Mouse (Mus musculus) liver, embryonic 15.5 days (tissue): ENCODE results near the gene Lsm5. TPM values are rescaled to one million over a fixed set of nuclear protein-coding genes. Genes with fewer than 3 reads are reported as not detected.

Experiments
- ATAC-seq: fragments of 200-750 bp; cut with Nextera tagmentation; 2 replicates; pipeline ENCODE4 v1.8.0; 2017; ENCODE audit warnings: moderate number of reproducible peaks, mild to moderate bottlenecking, moderate library complexity; ENCODE audit not compliant: insufficient read depth
- H3K27ac ChIP-seq: fragments of 300-500 bp; sonication (generic); replicated peaks from 2 replicates; pipeline ENCODE4 v1.5.1; 2015; ENCODE audit warnings: mild to moderate bottlenecking, inconsistent platforms
- H3K27me3 ChIP-seq: fragments of 300-500 bp; sonication (generic); 2 replicates; pipeline ENCODE4 v1.6.1; 2015; ENCODE audit warnings: mild to moderate bottlenecking, inconsistent platforms
- H3K36me3 ChIP-seq: fragments of 300-500 bp; sonication (generic); replicated peaks from 2 replicates; pipeline ENCODE4 v1.6.1; 2015; ENCODE audit warnings: moderate library complexity, mild to moderate bottlenecking, inconsistent platforms
- H3K4me1 ChIP-seq: fragments of 300-500 bp; sonication (generic); replicated peaks from 2 replicates; pipeline ENCODE4 v1.6.1; 2015; ENCODE audit warnings: inconsistent platforms
- H3K4me2 ChIP-seq: fragments of 300-500 bp; sonication (generic); 2 replicates; pipeline ENCODE4 v1.6.1; 2015; ENCODE audit warnings: moderate library complexity, mild to moderate bottlenecking, inconsistent platforms
- H3K4me3 ChIP-seq: fragments of 300-500 bp; sonication (generic); replicated peaks from 2 replicates; pipeline ENCODE4 v1.5.1; 2015; ENCODE audit warnings: mild to moderate bottlenecking, inconsistent platforms
- H3K9ac ChIP-seq: fragments of 300-500 bp; sonication (generic); 2 replicates; pipeline ENCODE4 v1.6.1; 2015; ENCODE audit warnings: moderate library complexity, mild to moderate bottlenecking, inconsistent platforms
- H3K9me3 ChIP-seq: fragments of 300-500 bp; sonication (generic); replicated peaks from 2 replicates; pipeline ENCODE4 v1.6.1; 2016; ENCODE audit warnings: inconsistent platforms
- WGBS: fragments of 180-500 bp; shearing (Covaris S2); methylation state at CpG from one replicate; pipeline ENCODE4 v1.1.7; 2015; ENCODE audit warnings: mixed read lengths; ENCODE audit not compliant: insufficient replicate concordance; 5-methylcytosine and 5-hydroxymethylcytosine counted together
- polyA plus RNA-seq: library from polyadenylated mRNA; unstranded; fragments of >200 nt; fragmentation: Nextera tagmentation; extraction: Ambion mirVana; gene quantifications from 2 replicates; pipeline ENCODE4 v1.2.1, GENCODE M21; 2015

Gene Lsm5
- polyA plus RNA-seq, result 39.9 and 58.2 TPM in 2 replicates

DNA sequence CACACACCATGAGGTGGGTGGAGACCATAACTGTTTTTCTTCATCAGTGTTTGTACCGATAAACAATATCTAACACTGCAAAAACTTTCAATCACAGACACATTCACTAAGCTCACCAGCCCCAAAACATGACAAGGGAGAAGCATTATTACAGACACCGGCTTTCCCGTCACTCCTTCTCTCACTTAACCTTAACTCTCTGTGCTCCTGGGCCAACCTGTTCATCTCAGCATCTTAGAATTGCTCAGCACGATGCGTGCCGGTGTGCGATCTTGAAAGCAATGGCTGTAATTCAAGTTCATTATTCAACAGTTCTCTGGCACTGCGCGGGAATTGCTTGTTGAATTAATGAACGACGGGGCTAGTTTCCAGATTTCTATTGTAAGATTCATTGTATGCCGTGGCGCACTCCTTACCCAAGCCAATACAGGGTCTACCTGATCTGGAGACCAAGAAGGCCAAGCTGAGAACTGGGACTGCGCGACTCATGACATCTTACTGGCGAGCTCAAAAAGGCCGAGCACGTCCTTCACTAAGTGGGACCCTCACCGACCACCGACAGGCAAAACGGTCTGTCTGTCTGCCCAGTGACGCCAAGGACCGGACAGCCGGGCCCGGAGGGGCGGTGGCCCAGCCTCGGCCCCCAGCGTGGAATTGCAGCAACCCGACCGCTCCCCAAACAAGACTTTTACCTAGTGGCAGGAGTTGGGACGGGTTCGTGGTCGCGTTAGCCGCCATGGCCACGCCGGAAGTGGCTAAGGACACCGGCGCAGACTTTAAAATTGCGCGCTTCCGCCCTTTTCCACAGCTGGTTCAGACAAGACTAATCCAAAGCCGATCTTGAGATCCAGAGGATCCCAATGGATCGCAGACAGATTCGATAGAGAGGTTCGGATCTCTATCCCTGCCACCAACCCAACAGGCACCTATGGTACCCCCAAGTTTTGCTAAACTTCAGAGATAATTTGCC, at the start of gene Lsm5:
Gene Lsm5 (minus strand): TSS at position 780 of the 970 bp plus-strand sequence.
- Histone ChIP-seq H3K4me3 (peak within 1 kb of the TSS; percentile 87), H3K27ac (peak within 1 kb of the TSS; percentile 69)

DNA sequence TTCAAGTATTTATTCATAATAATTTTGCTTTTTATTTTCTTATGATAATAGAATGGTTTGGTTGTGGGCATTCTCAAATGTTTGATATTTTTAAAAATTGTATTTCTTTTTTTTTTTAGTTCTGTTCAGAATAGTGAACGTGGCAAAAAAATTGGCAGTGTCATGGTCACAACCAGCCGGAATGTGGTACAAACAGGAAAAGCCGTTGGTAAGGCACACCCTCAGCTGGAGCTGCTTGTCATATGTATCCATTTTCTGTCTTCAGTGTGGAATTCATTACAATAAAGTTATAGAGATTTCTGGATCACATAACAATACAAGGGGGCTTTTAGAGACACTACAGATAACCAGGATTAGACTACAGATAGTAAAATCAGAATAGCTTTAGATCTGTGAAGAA, 49.2 kb upstream of the Lsm5 start:
- no peaks in the 10 kb centered on the region for H3K4me1 ChIP-seq
- H3K4me3 ChIP-seq, result no peak overlapping the region
- no peaks in the 10 kb centered on the region for H3K9me3 ChIP-seq
- 73% methylated on average over 3 of the region's 3 CpGs for WGBS
- H3K4me2 ChIP-seq, result no peak overlapping the region
- no peak for ATAC-seq
- no peak overlapping the region for H3K27ac ChIP-seq
- no peaks in the 10 kb centered on the region for H3K27me3 ChIP-seq
- no peak overlapping the region for H3K9ac ChIP-seq
- peaks cover 42% of the 10 kb centered on the region for H3K36me3 ChIP-seq

More for the DNA sequence above, at the start of gene Lsm5:
- Histone ChIP-seq H3K4me2 (peak within 1 kb of the TSS; percentile 69), H3K36me3 (no peaks in the 10 kb centered on the region), H3K27me3 (no peaks in the 10 kb centered on the region), H3K9ac (peak within 1 kb of the TSS; percentile 75), H3K9me3 (no peaks in the 10 kb centered on the region), H3K4me1 (peaks cover 14% of the 10 kb centered on the region)
- under 1% methylated on average over 46 of the region's 46 CpGs for WGBS
- ATAC-seq, result peak; percentile 83

DNA sequence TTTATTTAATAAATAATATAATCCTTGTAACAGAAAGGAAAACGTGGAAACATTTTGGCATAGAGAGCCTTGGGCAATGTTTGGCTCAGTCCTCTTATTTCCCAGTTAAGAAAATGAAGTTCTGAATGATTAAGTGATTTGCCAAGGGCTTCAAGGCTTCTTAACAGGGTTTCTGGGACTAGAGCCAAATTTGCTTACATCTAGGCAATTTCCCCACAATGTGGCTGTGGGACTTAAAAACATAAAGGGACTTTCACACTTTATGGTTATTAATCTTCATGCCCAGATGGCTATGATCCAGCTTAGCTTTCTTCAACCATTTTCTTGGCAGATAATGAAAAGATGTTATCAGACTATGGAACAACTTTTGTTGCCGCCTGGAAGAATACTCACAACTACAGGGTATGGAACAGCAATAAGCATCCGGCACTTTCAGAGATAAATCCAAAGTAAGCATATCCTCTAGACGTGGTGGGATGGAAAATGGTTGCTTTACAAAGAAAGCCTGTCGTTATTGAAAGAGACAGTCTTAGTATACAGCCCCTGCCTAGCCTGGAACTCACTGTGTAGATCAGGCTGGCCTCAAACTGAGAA, 41.5 kb upstream of the Lsm5 start:
- Histone ChIP-seq H3K36me3 (peaks cover 22% of the 10 kb centered on the region), H3K4me2 (no peak overlapping the region), H3K27ac (no peak overlapping the region), H3K4me1 (no peaks in the 10 kb centered on the region), H3K9ac (no peak overlapping the region), H3K27me3 (no peaks in the 10 kb centered on the region), H3K9me3 (no peaks in the 10 kb centered on the region), H3K4me3 (no peak overlapping the region)
- no peak for ATAC-seq
- WGBS, result 71% methylated on average over 5 of the region's 5 CpGs

- Histone ChIP-seq H3K4me3 (no peak overlapping the region), H3K27me3 (no peaks in the 10 kb centered on the region), H3K9ac (no peak overlapping the region), H3K27ac (no peak overlapping the region), H3K36me3 (peaks cover 54% of the 10 kb centered on the region), H3K9me3 (no peaks in the 10 kb centered on the region), H3K4me2 (no peak overlapping the region), H3K4me1 (no peaks in the 10 kb centered on the region)
- WGBS, result 62% methylated on average over 2 of the region's 2 CpGs
- ATAC-seq, result no peak
These were observed 28.0 kb upstream of the Lsm5 start for GRCm38 (mm10) chr6:56732545-56732944.

GRCm38 (mm10) chr6:56720877-56721276, 16.4 kb upstream of the Lsm5 start:
- H3K27me3 ChIP-seq, result no peaks in the 10 kb centered on the region
- no peak overlapping the region for H3K4me2 ChIP-seq
- no peaks in the 10 kb centered on the region for H3K9me3 ChIP-seq
- WGBS, result 58% methylated on average over 3 of the region's 3 CpGs
- peaks cover 24% of the 10 kb centered on the region for H3K4me1 ChIP-seq
- ATAC-seq, result no peak
- no peak overlapping the region for H3K4me3 ChIP-seq
- H3K9ac ChIP-seq, result no peak overlapping the region
- no peak overlapping the region for H3K27ac ChIP-seq
- H3K36me3 ChIP-seq, result peaks cover 16% of the 10 kb centered on the region

DNA sequence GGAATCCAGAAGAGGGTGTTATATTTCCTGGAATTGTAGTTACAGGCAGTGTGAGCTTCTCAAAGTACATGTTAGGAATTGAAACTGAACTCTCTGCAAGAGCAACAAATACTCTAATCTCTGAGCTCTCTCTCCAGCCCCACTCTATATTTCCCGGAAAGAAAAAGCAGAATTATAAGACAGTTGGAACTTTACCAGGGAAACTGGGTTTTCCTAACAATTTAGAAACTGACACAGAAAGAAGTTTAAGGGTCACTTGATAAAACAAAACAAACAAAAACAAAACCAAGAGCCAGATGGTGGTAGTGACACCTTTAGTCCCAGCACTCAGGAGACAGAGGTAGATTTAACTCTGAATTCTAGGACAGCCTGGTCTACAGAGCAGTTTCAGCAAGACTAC, 14.6 kb upstream of the Lsm5 start:
- WGBS, result 77% methylated on average over 1 of the region's 1 CpGs
- no peak overlapping the region for H3K4me3 ChIP-seq

GRCm38 (mm10) chr6:56715270-56715666, 10.8 kb upstream of the Lsm5 start:
- H3K36me3 ChIP-seq, result no peaks in the 10 kb centered on the region
- 0 out of 2 replicates have a peak, but pooled peaks cover 4% of the 10 kb centered on the region for H3K27me3 ChIP-seq
- H3K4me1 ChIP-seq, result peaks cover 33% of the 10 kb centered on the region
- peak overlapping the region; percentile 95 for H3K27ac ChIP-seq
- WGBS, result under 1% methylated on average over 25 of the region's 25 CpGs
- peak overlapping the region; percentile 85 for H3K4me3 ChIP-seq
- no peaks in the 10 kb centered on the region for H3K9me3 ChIP-seq
- ATAC-seq, result peak; percentile 6
- peak overlapping the region; percentile 80 for H3K4me2 ChIP-seq
- peak overlapping the region; percentile 90 for H3K9ac ChIP-seq

More for the DNA sequence above, 14.6 kb upstream of the Lsm5 start:
- Histone ChIP-seq H3K9ac (no peak overlapping the region), H3K9me3 (no peaks in the 10 kb centered on the region), H3K27ac (no peak overlapping the region), H3K27me3 (no peaks in the 10 kb centered on the region), H3K4me2 (no peak overlapping the region), H3K36me3 (peaks cover 7% of the 10 kb centered on the region; the same call in 1 of the 2 replicates), H3K4me1 (peaks cover 33% of the 10 kb centered on the region)
- no peak for ATAC-seq

- under 1% methylated on average over 64 of the region's 64 CpGs for WGBS
These were observed 10.2 kb upstream of the Lsm5 start, which contains the start of gene Avl9 for GRCm38 (mm10) chr6:56714574-56715269. Gene Avl9, plus strand, starts transcription at chr6:56714899.

GRCm38 (mm10) chr6:56714186-56714573, 9.7 kb upstream of the Lsm5 start:
- Histone ChIP-seq H3K4me1 (peaks cover 33% of the 10 kb centered on the region), H3K27me3 (0 out of 2 replicates have a peak, but pooled peaks cover 4% of the 10 kb centered on the region), H3K4me2 (peak overlapping the region; percentile 80), H3K9ac (0 out of 2 replicates have a peak overlapping the region, but pooled peaks have one; percentile 90), H3K9me3 (no peaks in the 10 kb centered on the region), H3K36me3 (no peaks in the 10 kb centered on the region), H3K4me3 (peak overlapping the region; percentile 85), H3K27ac (0 out of 2 replicates have a peak overlapping the region, but pooled peaks have one; percentile 95)
- no peak for ATAC-seq
- WGBS, result 34% methylated on average over 7 of the region's 7 CpGs

More at GRCm38 (mm10) chr6:56714574-56715269, 10.2 kb upstream of the Lsm5 start, which contains the start of gene Avl9:
- H3K9ac ChIP-seq, result peak within 1 kb of the TSS; percentile 90
- peaks cover 33% of the 10 kb centered on the region for H3K4me1 ChIP-seq
- peak; percentile 97 for ATAC-seq
- peak within 1 kb of the TSS; percentile 85 for H3K4me3 ChIP-seq
- 0 out of 2 replicates have a peak, but pooled peaks cover 4% of the 10 kb centered on the region for H3K27me3 ChIP-seq
- H3K4me2 ChIP-seq, result peak within 1 kb of the TSS; percentile 80
- H3K27ac ChIP-seq, result peak within 1 kb of the TSS; percentile 95
- no peaks in the 10 kb centered on the region for H3K9me3 ChIP-seq
- H3K36me3 ChIP-seq, result no peaks in the 10 kb centered on the region

GRCm38 (mm10) chr6:56692445-56692844, 12.1 kb downstream of the Lsm5 start:
- Histone ChIP-seq H3K4me1 (no peaks in the 10 kb centered on the region; the same call in 1 of the 2 replicates), H3K27me3 (no peaks in the 10 kb centered on the region), H3K9me3 (no peaks in the 10 kb centered on the region), H3K36me3 (no peaks in the 10 kb centered on the region), H3K27ac (no peak overlapping the region), H3K4me3 (no peak overlapping the region), H3K4me2 (no peak overlapping the region), H3K9ac (no peak overlapping the region)
- ATAC-seq, result no peak
- WGBS, result 80% methylated on average over 4 of the region's 4 CpGs
